Mouse (Mus musculus): ENCODE measurements around the gene Prss23.

- TF ChIP-seq CTCF (IDR thresholded peaks at IDR 0.05; ENCODE audit: borderline replicate concordance, insufficient read depth, low read depth, low read length) (no peak), POLR2A (IDR thresholded peaks at IDR 0.05; ENCODE audit: borderline replicate concordance, insufficient read depth, low read length) (no peak)
Observed at GRCm38 (mm10) chr7:89560939-89561338, 34.0 kb upstream of the Prss23 start.

All from cerebellum, adult 2 months (tissue).